Mouse (Mus musculus): ENCODE measurements at regions not wholly inside any gene's neighbourhood (a gene's known extent, or its start where the extent isn't known, plus 50 kb on each side); places are given as distances from the start of the nearest gene placed in this dataset.

DNA sequence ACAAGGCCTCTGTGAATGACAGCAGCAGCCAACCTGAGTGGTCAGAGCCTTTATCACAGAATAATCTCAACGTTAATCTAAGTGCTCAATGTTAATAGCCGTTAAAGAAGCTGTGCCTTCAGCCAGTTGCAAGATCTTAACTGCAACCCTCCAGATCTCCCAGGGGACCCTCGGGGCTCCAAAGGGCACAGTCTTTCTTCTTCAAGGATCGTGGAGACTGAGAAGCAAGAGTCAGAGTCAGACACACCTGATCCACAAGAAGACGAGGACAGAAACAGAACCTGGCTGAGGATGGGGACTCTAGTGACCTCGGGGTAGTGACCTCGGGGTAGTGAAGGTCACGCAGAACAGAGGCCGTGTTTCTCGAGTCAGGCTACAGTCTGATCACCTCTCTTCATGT, 206.0 kb downstream of the Sptssa start:
- DNase-seq (ENCODE audit: low spot score), result no peak

DNA sequence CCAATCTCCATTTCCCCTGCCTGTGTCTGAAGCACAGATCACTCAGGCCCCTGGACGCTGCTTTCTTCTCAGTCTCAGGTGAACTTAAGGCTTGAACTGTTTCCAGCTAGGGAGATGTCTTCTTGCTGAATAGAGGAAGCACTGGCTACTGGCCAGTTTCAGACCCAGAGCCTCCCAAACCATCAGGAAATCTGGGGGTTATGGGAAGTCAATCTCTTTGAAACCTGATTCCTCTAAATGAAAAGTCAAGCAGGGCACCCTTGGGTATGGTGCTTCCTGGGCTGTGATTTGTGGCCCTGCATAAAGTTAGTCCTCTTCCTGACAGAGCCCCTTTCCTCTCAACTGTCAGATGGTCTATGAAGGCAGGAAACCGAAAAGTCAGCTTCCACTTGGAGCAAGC, 208.2 kb downstream of the Sptssa start:
- no peak for DNase-seq (ENCODE audit: low spot score)

DNA sequence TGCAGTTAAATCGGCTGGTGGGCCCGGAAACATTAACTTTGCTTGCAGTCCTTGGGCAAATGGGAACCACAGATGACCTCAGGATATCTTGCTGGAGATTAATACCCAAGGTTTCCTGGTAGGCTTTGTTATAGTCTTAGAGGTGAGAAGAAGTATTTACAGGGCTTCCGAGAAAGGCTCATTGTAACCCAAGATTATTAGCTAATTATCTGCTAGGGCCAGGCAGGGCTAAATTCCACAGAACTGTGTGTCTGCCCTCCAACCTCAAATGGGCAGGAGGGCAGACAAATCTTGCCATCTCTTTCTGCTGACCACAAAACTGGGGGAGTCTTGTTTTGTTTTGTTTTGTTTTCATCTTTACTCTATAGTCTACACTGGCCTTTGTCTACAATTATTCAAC, 209.0 kb downstream of the Sptssa start:
- no peak for DNase-seq (ENCODE audit: low spot score)

DNA sequence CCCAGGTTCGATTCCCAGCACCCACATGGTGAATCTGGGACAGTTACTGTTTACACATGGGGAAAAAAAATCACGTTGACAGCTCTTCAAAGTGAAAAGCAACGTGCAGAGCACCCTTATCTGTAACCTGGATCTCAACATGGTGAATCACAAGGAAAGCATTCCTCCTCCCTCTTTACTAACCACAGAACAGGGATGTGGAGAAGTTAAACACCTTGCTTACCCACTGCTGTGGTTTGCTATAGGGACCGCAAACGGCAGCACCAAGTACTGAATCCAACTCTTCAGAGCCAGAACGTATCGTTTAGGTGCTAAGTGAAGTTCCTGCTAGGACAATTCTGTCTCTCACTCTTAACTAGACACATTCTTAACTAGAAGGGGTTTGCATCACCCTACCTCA, 210.0 kb downstream of the Sptssa start:
- DNase-seq (ENCODE audit: low spot score), result no peak

DNA sequence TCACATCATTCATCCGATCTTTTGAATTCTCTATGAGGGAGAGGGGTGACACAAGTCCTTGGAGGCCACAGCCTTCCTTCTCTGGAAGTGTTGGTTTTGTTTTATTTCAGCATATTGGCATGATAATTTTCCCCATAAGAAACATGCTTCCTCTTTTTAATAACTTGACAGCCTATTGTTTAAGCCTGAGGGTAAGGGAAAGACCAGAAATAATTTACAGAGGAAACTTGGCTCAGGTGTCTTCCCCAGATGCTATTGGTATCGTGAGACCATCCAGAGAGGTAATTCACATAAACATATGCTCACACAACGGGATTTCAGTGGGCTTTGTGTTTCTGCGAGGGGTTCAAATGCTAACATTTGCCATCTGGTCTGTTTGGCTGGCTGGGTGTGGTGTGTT, 212.0 kb downstream of the Sptssa start:
- no peak for DNase-seq (ENCODE audit: low spot score)

DNA sequence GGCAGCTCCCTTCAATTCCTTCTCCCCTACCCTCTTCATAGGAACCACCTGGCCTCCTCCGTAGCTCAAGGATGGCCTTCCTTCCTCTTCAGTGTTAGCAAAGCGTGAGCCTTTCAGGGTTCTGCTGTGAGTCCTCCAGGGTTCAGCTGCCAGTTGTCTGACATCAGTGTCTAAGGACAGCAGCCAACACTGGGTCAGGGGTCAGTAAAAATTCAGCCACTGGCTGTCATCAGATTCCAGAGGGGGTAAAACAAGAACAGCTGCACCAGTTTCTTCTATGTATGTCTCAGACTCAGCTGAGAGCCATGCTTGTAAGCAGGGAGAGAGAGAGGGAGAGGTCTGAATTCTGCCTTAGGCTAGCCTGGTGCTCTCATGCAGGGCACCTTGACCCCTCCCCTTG, 213.1 kb downstream of the Sptssa start:
- peak; percentile 35 for DNase-seq (ENCODE audit: low spot score)

DNA sequence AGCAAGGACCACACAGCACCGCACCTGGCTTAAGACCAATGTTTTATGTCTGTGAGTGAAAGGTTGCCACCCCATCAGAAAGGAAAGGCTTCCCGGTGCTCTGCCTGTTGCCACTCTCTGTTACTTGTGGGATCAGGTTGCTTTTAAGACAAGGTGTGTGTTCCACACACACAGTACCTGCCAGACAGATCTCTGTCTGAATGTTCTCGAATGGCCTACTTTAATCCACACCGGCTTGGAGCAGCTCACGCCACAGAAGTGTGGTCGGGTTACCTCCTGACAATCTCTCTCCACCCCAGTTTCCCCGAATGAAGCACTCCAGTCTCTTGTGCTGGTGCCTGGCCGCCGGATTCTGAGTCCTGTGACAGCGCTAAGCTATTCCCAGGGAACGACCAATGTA, 214.0 kb downstream of the Sptssa start:
- no peak for DNase-seq (ENCODE audit: low spot score)

DNA sequence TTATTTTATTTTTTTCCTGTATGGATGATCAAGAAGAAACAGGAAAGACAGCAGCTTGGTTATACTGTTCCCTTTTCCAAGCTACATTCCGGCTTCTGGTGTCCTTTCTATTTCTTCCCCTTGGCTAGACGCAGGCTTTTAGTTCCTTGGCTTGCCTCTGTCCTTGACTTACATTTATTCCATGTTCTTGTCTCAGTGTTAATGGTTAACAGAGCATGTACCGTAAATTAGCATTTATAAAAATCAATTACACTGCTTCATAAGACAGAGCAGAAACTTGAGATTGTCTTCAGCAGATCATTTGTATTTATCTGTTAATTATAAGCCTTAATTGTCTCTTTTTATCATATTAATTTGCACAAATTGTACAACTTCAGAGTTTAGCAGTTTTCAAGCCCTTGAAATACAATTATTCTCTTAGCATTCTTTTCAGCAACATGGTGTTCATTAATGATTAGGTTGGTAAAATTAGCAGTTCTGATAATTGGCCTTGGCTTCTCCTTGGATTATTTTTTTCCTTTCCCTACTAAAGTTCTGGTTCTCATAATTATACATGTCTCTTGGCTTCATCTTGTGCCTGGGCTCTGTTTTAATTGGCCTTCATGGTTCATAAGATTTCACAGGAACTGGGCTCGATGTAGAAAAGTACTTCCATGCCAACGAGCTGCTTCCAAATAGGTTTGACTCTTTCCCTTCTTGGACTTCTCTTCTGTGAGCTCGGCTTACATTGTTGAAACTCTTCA, 215.4 kb downstream of the Sptssa start:
- DNase-seq (ENCODE audit: low spot score), result no peak

DNA sequence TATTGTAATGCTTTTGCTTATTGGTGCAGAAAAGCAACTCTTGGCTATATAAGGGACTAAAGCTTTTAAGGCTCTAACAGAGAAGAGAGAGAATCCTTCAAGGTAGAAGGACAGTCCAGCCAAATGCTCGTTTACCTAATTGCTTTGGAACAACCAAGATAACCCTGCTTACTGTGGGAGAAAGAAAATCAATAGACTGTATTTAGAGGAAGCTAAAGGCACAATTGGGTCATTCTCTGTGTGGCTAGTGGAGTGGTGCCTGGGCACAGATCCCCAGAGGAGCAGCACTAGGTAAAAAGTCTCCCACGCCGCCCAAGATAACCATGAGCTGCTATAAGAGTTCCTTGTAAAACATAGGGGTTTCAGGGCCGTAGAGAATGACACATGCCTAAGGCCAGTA, 217.6 kb downstream of the Sptssa start:
- no peak for DNase-seq (ENCODE audit: low spot score)

DNA sequence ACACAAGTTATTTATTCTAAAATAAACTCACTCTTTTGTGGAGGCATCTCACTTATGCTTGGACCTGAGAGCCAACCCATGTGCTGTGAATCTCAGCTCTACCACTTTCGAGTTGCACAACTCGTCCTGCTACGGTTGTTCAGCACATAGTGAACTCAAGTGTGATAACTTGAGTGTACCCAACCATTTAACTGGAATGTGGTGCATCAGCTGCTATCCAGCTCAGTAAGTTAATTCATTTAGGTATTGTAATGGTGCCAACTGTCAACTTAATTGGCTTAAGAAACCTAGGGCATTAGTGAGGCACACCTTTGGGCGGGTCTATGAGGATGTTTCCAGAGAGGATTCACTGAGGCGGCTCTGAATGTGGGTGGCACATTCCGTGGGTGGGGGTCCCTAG, 221.6 kb upstream of the Egln3 start:
- DNase-seq (ENCODE audit: low spot score), result no peak

DNA sequence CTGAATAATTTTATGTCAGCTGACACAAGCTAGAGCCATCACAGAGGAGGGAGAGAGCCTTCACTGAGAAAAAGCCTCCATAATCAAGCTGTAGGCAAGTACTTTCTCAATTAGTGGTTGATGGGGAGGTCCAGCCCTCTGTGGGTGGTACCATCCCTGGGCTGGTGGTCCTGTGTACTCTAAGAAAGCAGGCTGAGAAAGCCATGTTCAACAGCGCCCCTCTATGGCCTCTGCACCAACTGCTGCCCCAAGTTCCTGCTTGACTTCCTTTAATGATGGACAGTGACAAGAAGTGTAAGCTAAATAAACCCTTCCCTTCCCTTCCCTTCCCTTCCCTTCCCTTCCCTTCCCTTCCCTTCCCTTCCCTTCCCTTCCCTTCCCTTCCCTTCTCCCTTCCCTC, 211.2 kb upstream of the Egln3 start:
- peak; percentile 10 for DNase-seq (ENCODE audit: low spot score)

DNA sequence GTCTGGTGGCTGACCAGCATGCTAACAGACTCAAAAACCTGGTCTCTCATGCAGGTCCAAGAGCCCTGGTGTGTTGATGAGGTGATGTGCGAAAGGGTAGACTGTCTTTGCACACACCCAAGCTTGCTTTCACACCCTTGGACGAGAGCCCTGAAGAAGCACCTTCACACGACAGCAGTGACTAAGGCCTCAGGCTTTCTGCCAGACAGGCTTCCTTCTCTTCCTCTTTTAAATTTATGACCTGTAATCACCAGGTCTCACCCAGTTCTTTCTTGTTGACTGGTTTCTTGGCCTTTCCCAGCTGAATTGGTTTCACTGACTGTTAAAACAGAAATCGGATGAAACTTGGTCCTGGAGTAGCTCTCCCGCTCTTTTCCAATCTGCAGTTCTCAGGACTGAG, 210.5 kb upstream of the Egln3 start:
- no peak for DNase-seq (ENCODE audit: low spot score)

DNA sequence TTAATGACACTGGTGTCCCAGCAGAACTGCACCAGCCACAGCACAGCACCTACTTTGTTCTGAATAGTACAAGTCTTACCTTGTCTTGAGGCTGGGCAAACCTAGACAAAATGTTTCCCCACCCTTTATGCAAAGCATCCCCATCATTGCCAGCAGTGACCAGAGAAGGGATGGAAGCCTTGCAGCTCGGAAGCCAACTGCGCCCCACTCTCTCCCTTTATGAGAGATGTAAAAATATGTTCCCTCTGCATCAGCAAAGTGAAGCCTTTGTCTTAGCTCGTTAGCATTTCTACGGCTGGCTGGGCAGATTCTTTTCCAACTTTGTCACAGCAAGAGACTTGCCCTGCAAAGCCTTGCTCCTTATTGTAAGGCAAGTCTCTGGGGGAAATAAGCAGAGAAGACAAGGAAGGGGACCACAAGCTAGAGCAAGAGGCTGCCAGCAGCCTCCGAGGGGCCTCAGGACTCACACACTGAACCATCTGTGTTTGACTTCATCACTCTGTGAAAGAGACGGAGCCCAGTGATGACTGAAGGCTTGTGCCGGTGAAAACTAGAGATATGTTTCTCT, 206.5 kb upstream of the Egln3 start:
- no peak for DNase-seq (ENCODE audit: low spot score)

DNA sequence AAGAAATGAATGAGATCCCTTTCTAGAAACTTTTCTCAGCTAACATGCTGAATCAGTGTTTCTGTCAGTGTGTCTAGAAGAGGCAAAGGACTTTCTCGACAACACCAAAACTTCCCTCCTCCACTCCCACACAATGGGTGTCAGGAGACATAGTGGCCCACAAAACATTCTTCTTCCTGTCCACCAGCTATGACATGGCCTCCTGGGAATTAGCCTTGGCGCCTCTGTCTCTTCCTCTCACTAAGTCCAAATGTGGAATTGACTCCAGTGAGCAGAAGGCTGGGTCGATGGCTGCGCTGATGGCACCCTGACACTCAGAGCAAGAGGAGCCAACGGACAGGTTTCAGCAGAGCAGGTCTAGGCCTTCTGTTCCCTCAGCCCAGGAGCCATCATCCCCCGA, 205.2 kb upstream of the Egln3 start:
- DNase-seq (ENCODE audit: low spot score), result no peak

DNA sequence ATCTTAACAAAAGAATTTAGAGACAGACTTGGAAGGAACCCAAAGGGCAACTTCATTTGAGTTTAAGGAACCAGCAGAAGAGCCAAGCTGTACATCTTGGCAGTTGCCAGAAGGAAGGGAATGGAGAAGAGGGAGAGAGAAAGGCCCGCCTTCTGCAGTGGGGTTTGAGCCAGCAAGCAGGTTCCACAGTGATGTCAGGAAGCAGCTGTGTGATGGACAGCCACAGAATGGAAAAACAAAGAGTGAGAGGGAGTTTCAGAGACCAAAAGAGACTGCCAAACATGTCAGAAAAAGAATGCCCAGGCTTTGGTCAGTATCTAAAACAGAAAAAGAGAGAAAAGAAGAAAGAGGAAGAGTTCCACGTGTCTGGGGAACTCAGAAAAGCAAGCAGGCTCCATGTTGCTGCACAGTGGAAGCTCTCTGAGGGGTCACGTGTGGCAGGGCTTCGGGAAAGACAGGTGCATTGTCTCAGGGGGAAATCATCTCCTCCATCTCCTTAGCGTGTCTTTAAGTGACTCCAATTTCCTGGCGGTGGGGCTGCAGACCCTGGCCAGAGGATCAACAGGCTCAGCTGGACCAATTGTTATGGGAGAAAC, 203.7 kb upstream of the Egln3 start:
- no peak for DNase-seq (ENCODE audit: low spot score)

DNA sequence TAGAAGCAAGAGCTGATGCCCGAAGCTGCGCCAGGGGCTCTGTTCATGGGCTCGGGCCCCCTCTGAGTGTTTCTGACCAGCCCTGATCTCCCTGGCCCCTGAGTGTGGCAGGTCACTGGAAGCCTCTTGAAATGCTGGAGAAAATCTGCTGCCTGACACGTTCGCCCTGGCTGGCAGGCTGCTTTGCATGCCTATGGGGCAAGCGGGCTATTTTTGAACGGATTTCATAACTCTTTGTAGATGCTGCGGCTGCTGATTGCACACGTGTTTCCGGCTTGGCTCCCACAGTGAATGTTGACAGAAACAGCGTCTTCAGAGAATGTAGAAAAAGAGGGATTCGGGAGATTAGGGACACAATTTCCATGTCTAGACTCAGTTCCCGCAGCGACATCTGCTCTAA, 201.4 kb upstream of the Egln3 start:
- no peak for DNase-seq (ENCODE audit: low spot score)

DNA sequence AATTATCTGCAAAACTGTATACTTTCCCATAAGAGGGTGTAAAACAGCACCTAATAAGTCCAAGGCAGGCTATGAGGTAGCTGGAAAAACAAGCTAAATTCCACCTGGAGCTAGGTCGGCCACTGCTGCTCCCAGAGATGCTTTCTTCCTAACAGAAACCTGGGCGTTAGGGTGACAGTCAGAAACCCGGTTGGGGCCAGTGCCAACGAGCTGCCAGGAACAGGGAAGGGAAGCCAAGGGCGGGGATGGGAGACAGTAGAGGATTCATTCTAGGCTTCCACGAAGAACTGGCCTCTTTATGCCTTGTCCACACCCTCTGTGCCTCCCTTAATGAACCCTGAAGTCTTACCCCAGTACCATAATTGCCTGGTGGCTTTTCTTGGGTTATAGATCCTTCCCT, 198.9 kb upstream of the Egln3 start:
- no peak for DNase-seq (ENCODE audit: low spot score)

DNA sequence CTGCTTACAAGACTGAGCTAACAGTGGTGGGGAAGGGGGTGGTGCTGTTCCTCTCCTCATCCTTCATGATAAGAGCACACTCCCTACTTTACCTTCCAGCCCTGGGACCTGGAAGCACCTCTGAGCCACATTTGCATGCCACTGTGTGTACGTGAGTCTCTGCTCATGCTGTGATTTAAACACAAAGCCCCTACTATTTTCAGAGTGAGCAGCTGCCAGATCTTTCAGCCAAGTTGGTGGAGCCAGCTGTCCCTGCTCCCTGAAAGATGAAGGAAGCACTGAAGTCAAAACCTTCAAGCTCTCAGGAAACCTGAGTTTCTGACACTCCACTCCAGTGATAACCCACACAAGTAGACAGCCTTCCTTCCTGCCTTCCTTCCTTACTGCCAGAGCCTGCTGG, 198.0 kb upstream of the Egln3 start:
- DNase-seq (ENCODE audit: low spot score), result no peak

DNA sequence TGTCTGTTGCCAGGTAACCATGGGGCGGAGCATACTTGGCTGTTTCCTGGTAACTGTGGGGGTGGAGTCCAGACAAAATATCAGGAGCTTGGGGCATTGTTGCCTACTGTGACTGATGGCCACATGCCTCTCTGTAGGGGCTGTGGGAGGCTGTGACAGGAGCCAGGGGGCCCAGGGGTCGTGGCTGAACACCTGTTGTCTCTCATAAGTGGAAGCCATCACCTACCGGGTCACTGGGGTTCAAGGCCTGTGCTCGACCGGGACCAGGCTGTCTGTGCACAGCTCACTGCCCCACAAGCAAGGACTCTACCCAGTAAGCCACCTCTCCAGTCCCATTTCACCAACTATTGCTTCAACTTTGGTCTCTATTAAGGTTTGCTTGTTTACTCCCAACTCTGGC, 196.4 kb upstream of the Egln3 start:
- no peak for DNase-seq (ENCODE audit: low spot score)

DNA sequence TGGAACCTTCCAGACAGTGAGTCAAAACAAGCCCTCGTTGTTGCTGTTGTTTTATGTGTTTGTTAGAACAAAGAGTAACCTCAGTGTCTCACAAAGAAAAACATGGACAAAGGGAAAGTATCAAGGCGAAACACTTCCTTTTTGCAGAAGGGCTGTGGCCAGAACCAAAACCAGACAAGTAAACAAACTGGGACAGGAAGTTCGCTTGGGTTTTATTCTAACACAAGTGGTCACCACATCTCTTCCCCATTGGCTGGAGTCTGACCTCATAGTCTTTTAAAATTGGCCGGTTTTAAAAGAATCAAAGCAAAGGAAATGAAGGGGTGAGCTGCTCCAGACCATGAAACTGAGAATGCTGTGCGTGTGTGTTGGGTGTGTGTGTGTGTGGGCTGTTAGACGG, 194.4 kb upstream of the Egln3 start:
- no peak for DNase-seq (ENCODE audit: low spot score)

DNA sequence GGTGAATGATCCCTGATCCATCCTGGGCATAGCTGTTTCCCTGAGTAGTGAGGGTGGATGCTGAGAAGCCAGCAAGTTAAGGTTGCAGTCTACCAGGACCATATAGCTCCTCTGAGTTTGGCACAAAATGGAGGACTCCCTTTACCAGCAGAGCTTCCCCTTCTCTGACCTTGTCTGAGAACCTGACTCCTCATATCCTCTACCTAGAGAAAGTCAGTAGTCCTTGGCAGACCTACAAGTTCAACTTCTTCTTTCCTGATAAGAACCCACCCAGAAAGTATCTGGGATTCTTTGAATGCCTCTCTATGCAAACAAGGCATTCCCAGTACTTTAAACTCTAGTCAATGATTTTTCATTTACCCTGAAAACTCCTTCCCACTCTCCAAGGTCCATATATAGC, 193.3 kb upstream of the Egln3 start:
- no peak for DNase-seq (ENCODE audit: low spot score)

DNA sequence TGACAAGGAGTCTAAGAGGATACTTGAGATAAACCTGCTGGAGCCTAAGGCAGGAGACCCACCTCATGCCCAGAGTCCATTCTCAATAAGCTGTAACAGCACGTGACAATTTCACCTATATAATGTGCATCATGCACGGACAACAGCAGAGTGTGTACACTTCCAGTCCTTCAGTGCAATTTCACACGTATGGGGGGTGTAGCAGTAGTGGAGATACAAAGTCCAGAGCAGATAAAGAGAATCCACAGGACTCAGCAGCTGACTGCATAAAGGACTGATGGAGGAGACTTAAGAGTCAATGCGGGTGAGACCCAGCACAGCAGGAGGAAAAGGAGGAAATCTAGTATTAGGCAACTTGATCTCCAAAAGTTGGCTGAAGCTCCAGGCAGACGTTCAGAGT, 192.7 kb upstream of the Egln3 start:
- DNase-seq (ENCODE audit: low spot score), result no peak

DNA sequence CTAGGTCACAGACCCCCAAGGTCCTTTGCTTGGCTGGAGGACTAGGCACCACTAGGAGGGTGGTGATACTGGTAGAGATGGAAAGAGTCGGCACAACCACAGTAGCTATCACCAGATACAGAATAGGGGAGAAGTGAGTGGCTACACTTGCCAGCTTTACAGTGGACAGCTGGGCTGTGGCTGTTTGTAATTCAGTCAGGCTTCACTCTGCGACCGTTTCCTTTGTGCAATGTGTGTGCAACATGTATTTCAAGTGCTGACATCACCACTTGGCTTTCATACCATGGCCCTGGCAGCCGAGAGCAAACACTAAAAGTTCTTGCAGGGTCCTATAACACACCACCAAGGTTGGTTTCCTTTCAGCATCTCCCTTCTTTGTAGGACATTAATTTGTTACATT, 181.7 kb upstream of the Egln3 start:
- DNase-seq (ENCODE audit: low spot score), result no peak

DNA sequence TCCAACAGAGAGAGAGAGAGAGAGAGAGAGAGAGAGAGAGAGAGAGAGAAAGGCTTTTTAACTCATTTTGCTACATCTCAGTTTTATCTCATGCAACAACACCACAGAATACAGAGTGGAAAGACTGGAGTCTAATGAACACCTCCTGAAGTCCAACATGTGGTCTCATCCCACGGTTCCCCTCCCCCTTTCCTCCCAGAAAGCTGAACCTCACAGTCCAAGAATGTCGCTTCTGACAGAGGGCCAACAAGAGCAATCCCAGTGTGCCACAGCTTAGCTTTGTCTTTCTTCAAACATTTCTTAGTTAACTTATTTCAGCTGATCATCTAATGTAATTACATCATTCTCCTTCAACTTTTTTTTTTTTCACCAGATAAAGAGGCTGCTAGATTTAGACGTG, 180.5 kb upstream of the Egln3 start:
- peak; percentile 11 for DNase-seq (ENCODE audit: low spot score)

Measured in embryo, embryonic 10 days (tissue).